Mouse (Mus musculus) cortical plate, adult 2 months (tissue): ENCODE measurements around the gene Cytip. TPM values are rescaled to one million over a fixed set of nuclear protein-coding genes. Genes with fewer than 3 reads are reported as not detected.
"Not testable (repeated sequence)": the region's sequence is repeated elsewhere in the genome, so short reads cannot be mapped to it uniquely, and the experiment has no call there.

Source experiments
- H3K27ac ChIP-seq: fragments of 200-500 bp; 2 replicates; pipeline ENCODE4 v1.5.1; 2012; ENCODE audit warnings: low read length, control low read depth, inconsistent platforms; ENCODE audit not compliant: insufficient read depth
- H3K4me1 ChIP-seq: fragments of 200-500 bp; 2 replicates; pipeline ENCODE4 v1.6.1; 2011; ENCODE audit warnings: low read length; ENCODE audit not compliant: control insufficient read depth, insufficient read depth
- H3K4me3 ChIP-seq: fragments of 200-500 bp; 2 replicates; pipeline ENCODE4 v1.5.1; 2011; ENCODE audit warnings: mild to moderate bottlenecking, low read length, control low read depth; ENCODE audit not compliant: insufficient read depth
- CTCF ChIP-seq: fragments of 200-500 bp; IDR thresholded peaks from 2 replicates; pipeline ENCODE4 v1.5.1; 2011; ENCODE audit warnings: mild to moderate bottlenecking, control low read depth, low read length; ENCODE audit not compliant: insufficient read depth; ENCODE audit errors: extremely low read depth
- POLR2A ChIP-seq: fragments of 200-500 bp; IDR thresholded peaks from 2 replicates; pipeline ENCODE4 v1.6.1; 2011; ENCODE audit warnings: mild to moderate bottlenecking, low read length, control low read depth; ENCODE audit not compliant: insufficient read depth; ENCODE audit errors: extremely low read depth
- polyA plus RNA-seq: library from polyadenylated mRNA; depleted of rRNA; stranded (reverse); fragments of >200 nt; gene quantifications from 2 replicates; pipeline ENCODE4 v1.2.3, GENCODE M21; 2012; rRNA removed

Cytip gene
- polyA plus RNA-seq, 1 experiment, result 0.08 TPM

- Histone ChIP-seq H3K4me1 (no peaks in the 10 kb centered on the region; the same call in 1 of the 2 replicates), H3K4me3 (no peak overlapping the region), H3K27ac (no peak overlapping the region)
- TF ChIP-seq CTCF (no peak), POLR2A (no peak)
These were observed 62.7 kb downstream of the Cytip start for GRCm38 (mm10) chr2:58132597-58132996.

DNA sequence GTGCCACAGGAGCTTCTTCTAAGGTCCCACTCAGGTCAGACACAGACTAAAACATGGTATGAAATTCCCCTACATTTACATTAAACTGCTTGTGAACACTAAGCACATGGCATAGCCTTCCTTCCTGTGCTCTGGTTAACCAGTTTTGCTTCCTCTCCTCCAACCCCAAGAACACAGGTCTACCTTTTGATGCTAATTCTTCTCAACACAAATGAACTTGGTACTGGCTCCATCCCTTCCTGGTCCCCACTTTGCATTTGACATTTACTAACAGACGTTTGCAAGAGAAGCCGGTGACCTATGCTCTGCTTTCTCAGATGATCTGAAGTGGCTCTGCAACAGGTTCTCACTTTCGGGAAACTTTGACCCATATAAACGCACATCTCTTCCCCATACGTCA lies 65.4 kb downstream of the Cytip start:
- H3K4me3 ChIP-seq, result no peak overlapping the region
- H3K27ac ChIP-seq, result no peak overlapping the region
- no peaks in the 10 kb centered on the region for H3K4me1 ChIP-seq
- no peak for TF ChIP-seq POLR2A
- no peak for TF ChIP-seq CTCF

- Histone ChIP-seq H3K4me1 (no peaks in the 10 kb centered on the region), H3K27ac (no peak overlapping the region), H3K4me3 (no peak overlapping the region)
- no peak for TF ChIP-seq CTCF
- no peak for TF ChIP-seq POLR2A
These were observed 84.2 kb downstream of the Cytip start for GRCm38 (mm10) chr2:58111105-58111504.

DNA sequence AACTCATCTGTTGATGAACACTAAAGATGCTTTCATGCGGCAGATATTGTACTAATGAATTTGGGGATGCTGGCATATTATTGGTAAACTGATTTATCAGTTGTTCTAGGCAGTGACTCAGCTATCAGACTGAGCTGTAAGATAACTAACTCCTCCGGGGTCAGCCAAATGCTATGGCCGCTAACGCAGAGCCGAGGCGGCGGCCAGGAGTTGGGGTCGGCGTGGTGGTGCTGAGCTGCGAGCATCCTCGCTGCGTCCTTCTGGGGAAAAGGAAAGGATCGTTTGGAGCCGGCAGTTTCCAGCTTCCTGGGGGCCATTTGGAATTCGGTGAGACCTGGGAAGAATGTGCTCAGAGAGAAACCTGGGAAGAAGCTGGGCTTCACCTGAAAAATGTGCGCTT lies 87.4 kb downstream of the Cytip start:
- H3K4me3 ChIP-seq, H3K4me1 ChIP-seq, H3K27ac ChIP-seq: not testable (repeated sequence)

- TF ChIP-seq POLR2A (no peak), CTCF (no peak)
- no peak overlapping the region for H3K4me3 ChIP-seq
- no peaks in the 10 kb centered on the region for H3K4me1 ChIP-seq
- H3K27ac ChIP-seq, result no peak overlapping the region
These were observed 88.3 kb downstream of the Cytip start for GRCm38 (mm10) chr2:58107046-58107445.

DNA sequence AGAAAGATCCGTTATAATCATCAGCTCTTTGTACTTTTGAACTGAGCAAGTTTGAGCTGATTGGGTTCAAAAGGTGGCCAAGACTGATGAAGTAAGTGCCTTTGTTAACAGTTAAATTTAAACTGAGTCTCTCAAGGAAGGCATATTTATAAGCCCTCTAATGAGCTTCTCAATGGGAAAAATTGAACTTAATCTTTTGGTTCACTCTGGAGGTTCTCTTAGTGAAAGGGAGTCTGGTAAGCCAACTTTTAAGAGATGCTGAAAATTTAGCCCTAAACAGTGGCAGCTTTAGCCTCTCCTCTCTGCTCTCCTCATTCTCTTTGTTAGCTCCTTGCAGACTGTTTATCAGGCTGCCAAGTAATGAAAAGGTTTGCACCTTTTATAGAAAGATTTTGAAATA lies 100.5 kb downstream of the Cytip start:
- H3K4me3 ChIP-seq, result no peak overlapping the region
- no peaks in the 10 kb centered on the region for H3K4me1 ChIP-seq
- TF ChIP-seq POLR2A (no peak), CTCF (no peak)
- no peak overlapping the region for H3K27ac ChIP-seq

- no peak overlapping the region for H3K4me3 ChIP-seq
- no peaks in the 10 kb centered on the region for H3K4me1 ChIP-seq
- H3K27ac ChIP-seq, result no peak overlapping the region
- TF ChIP-seq CTCF (no peak), POLR2A (no peak)
These were observed 108.9 kb downstream of the Cytip start for GRCm38 (mm10) chr2:58086420-58086819.

GRCm38 (mm10) chr2:58079849-58080248 lies 115.5 kb downstream of the Cytip start:
- Histone ChIP-seq H3K4me1 (no peaks in the 10 kb centered on the region), H3K4me3 (no peak overlapping the region), H3K27ac (no peak overlapping the region)
- TF ChIP-seq POLR2A, result no peak
- no peak for TF ChIP-seq CTCF

Other genes with a start within 250 kb of the Cytip start
- 0.02 TPM in 1 of 2 replicates, not detected in the other for gene Galnt5, start 197.6 kb downstream of the Cytip start, polyA plus RNA-seq
- gene Ermn, start 142.7 kb downstream of the Cytip start, polyA plus RNA-seq, result 35.0 and 45.9 TPM in 2 replicates
- gene Acvr1c, start 162.4 kb upstream of the Cytip start, polyA plus RNA-seq, result 3.2 and 3.9 TPM in 2 replicates